Mouse (Mus musculus): Measurements from ENCODE around the gene Sp1.

Sp1 gene

DNA sequence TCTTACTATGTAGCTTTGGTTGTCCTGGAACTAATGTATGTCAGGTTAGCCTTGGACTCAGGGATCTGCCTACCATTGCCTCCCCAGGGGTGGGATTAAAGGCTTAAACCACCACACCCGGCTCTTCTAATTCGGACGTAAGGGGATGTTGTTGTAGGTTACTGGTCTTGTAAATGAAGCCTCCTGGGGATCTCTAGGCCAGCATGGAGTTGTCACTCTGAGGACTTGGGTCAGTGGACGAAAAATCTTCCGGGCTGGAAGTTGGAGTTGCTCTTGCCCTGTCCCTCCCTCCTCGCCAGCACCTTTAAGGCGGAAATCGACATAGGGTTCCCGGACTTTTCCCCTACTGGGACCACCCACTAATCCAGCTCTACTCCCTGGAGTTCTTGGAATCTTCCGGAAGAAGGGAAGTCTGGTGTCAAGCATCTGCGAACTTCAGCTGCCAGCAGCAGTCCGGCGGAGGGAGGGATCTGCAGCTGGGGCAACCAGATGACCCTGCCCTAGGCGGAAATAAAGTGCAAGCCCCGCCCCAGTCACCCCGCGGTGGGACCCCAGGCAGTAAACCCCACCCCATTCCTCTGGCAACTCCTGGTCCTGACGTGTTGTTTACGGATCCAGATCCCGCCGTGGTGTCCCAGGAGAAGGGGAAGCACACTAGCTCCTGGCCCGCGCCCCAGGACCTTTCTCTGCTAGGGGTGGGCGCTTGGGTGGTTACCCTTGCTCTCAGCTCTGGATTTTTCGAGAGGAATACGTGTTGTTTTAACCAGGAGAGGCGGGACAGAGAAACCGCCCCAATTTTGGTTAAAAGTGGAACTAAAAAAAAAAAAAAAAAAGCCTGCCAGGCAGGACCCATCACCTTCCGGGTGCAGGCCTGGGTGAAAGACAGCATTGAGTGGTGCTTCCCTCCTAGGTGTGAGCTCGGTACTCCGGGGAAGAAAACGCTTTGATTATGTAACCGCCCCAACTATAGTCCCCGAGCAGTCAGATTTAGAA is 6.4 kb upstream of the Sp1 start:
- peak; percentile 59 to 68 for DNase-seq (ENCODE audit: low spot score in 2 of 2)

- no peak for DNase-seq (ENCODE audit: low spot score in 2 of 2)
These were observed 5.4 kb upstream of the Sp1 start for GRCm38 (mm10) chr15:102400476-102401045.

DNA sequence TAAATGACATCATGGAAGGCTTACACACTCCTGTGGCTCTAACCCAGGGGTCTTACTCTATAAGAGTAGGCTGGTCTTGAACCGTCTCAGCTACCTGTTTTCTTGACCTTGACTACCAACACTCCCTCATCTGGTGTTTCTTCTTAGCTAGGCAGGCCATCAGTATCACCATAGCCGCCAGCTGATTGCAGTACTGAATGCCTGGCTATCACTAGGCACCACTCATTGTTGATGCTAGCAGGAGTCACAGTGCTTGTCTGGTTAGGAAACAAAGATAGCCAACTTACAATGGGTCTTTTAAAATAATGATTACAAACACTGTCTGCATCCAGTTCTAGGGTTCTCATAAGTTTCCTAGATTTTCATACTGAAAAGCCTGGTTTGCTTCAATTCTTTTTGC is 4.7 kb upstream of the Sp1 start:
- no peak for DNase-seq (ENCODE audit: low spot score in 2 of 2)

GRCm38 (mm10) chr15:102402210-102402609 is 3.7 kb upstream of the Sp1 start:
- DNase-seq (ENCODE audit: low spot score in 2 of 2) = no peak

- DNase-seq (ENCODE audit: low spot score in 2 of 2) = no peak
These were observed 1.1 kb upstream of the Sp1 start for GRCm38 (mm10) chr15:102404608-102405488.

- DNase-seq (ENCODE audit: low spot score in 2 of 2) = peak; percentile 67 to 72
These were observed 411 bp downstream of the Sp1 start for GRCm38 (mm10) chr15:102406196-102406911.

DNA sequence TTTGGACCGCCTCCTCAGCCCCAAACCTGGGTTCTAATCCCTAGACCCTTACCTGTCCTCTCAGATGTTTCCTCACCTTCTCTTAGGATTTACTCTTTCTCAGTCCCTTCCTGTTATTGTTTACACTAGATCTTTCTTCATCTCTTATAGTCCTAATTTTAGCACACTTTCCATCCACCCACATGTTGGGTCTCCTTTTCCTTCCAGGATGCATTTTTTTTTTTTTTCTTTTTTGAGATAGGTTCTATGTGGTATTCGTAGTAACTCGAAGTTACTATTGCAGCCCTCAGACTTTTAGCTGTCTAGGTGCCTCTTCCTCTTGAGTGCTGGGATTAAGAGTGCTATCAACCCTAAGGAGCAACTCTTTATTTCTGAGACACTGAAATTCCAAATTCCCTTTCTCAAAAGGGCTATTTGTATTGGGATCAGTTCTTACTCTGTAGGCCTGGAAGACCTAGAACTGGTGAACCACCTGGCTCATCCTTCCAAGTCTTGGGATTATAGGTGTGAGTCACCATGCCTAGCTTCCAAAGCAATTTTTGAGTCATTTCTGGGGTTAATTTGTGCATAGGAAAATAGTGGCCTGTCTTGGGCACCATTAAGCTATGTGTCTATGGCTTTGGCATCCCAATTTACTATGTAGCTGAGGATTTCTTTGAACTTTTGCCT is 1.1 kb downstream of the Sp1 start:
- DNase-seq (ENCODE audit: low spot score in 2 of 2) = no peak

DNA sequence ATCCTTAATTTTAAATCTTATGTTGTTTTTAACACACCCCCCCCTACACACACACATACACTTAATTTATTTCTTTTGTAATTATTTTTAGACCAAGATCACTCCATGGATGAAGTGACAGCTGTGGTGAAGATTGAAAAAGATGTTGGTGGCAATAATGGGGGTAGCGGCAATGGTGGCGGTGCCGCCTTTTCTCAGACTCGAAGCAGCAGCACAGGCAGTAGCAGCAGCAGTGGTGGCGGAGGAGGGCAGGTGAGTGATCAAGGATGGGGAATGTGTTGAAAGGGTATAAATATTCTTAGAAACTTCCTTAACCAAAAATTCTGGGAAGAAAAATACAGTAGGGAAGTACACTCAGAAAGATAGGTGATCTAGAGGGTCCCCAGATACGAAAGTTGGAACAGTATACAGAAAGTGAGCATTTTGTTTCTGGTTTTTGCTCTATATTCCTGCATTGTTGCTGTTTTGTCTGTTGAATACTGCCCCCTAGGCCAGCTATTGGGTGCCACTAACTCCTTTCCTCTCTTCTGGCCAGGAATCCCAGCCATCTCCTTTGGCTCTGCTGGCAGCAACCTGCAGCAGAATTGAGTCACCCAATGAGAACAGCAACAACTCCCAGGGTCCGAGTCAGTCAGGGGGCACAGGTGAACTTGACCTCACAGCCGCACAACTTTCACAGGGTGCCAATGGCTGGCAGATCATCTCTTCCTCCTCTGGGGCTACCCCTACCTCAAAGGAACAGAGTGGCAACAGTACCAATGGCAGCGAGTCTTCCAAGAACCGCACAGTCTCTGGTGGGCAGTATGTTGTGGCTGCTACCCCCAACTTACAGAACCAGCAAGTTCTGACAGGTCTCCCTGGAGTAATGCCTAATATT is 2.0 kb downstream of the Sp1 start:
- DNase-seq (ENCODE audit: low spot score in 2 of 2) = no peak

DNA sequence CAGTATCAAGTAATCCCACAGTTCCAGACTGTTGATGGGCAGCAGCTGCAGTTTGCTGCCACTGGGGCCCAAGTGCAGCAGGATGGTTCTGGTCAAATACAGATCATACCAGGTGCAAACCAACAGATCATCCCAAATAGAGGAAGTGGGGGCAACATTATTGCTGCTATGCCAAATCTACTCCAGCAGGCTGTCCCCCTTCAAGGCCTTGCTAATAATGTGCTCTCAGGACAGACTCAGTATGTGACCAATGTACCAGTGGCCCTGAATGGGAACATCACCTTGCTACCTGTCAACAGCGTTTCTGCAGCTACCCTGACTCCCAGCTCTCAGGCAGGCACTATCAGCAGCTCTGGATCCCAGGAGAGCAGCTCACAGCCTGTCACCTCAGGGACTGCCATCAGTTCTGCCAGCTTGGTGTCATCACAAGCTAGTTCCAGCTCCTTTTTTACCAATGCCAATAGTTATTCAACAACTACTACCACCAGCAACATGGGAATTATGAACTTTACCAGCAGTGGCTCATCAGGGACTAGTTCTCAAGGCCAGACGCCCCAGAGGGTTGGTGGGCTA is 2.7 kb downstream of the Sp1 start:
- DNase-seq (ENCODE audit: low spot score in 2 of 2) = no peak

- no peak for DNase-seq (ENCODE audit: low spot score in 2 of 2)
These were observed 3.3 kb downstream of the Sp1 start for GRCm38 (mm10) chr15:102409286-102409685.

DNA sequence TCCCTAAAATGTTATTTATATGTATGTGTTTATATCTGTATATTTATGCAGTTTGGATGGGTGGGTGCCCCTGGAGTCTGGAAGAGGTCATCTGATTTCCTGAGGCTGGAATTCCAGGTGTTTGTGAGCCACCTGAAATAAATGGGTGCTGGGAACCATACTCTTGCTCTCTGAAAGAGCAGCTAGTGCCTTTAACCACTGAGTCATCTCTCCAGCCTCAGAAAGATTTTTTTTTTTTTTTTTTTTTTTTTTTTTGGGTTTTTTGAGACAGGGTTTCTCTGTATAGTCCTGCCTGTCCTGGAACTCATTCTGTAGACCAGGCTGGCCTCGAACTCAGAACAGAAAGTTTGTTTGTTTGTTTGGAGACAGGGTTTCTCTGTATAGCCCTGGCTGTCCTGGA is 5.1 kb downstream of the Sp1 start:
- DNase-seq (ENCODE audit: low spot score in 2 of 2) = no peak

GRCm38 (mm10) chr15:102413687-102414086 is 7.7 kb downstream of the Sp1 start:
- no peak for DNase-seq (ENCODE audit: low spot score in 2 of 2)

DNA sequence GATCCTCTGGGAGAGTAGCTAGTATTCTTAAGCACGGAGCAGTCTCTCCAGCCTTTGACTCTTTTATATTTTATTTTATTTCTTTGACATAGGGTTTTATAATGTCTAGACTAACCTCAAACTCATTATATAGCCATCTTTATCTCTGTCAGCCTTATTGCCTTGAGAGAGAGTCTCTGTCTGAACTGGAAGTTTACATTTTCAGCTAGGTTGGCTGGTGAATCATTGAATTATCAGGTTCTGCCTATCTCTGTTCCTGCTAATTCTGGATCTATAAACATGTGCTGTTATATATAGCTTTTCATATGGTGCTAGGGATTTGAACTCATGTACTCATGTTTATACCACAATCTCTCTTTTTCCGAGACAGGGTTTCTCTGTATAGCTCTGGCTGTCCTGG is 11.6 kb downstream of the Sp1 start:
- DNase-seq (ENCODE audit: low spot score in 2 of 2) = no peak

DNA sequence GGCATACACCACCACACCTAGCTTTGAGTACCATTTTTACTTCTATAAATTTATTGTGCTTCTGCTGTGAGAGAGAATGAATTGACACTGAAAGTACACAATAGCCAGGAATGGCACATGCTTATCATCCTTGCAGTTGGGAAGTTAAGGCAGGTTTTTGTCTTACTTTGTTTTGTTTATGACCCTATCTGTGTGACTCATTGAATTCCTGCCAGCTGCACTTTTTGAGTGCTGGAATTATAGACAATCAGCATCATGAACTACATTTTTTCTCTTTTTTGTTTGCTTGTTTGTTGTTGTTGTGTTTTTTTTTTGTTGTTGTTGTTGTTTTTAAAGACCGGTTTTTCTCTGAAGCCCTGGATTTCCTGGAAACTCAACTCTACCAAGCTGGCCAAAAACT is 15.0 kb downstream of the Sp1 start:
- no peak for DNase-seq (ENCODE audit: low spot score in 2 of 2)

- DNase-seq (ENCODE audit: low spot score in 2 of 2) = no peak
These were observed 15.5 kb downstream of the Sp1 start for GRCm38 (mm10) chr15:102421437-102421836.

DNA sequence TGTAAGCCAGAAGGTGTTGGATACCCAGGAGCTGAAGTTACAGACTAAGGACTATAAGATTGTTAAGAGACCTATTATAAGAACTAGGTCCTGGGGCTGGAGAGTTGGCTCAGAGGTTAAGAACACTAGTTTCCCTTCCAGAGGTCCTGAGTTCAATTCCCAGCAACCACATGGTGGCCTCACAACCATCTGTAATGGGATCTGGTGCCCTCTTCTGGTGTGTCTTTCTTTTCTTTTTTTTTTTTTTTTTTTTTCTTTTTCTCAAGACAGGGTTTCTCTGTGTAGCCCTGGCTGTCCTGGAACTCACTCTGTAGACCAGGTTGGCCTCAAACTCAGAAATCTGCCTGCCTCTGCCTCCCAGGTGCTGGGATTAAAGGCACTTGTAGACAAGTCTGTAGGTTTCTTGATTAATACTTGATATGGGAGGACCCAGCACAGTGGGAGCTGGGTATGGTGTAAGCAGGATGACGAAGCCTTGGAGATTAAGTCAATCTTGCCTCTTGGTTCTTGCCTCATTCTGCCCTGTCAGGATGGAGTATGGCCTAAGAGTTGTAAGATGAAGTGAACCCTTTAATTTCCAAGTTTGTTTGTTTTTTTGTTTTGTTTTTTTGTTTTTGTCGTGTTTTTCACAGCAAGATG is 17.8 kb downstream of the Sp1 start:
- DNase-seq (ENCODE audit: low spot score in 2 of 2) = no peak

GRCm38 (mm10) chr15:102424657-102425056 is 18.7 kb downstream of the Sp1 start:
- no peak for DNase-seq (ENCODE audit: low spot score in 2 of 2)

- DNase-seq (ENCODE audit: low spot score in 2 of 2) = no peak
These were observed 21.0 kb downstream of the Sp1 start for GRCm38 (mm10) chr15:102426963-102427362.

DNA sequence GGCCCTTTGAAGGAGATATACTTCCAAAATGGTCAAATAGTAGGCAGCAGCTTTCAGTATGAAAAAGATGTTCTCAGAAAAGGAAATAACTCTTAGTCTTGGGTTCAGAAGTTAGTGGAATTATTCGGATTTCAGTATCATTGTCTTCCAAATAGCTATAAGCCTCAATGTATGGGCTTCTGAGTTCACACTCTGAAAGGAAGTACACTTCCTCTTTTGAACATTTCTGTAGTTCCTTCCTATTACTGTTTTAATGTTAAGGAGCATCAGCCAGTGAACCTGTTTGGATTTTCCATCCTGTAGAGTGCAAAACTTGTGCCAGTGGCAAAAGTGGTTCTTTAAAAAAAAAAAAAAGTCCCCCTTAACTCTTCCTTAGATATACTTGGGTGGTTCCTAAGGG is 26.1 kb downstream of the Sp1 start:
- DNase-seq (ENCODE audit: low spot score in 2 of 2) = no peak

Measured in frontal cortex, postnatal 10 days (tissue).